Mouse (Mus musculus) heart, postnatal 0 days (tissue): ENCODE measurements around the gene Crybb1.
A peak's percentile ranks its signal among the peaks of the same experiment; 100 is the strongest.

ENCODE experiments used
- CTCF ChIP-seq: IDR thresholded peaks from 2 replicates; pipeline ENCODE4 v1.5.1; 2016; ENCODE audit warnings: antibody characterized with exemption, control low read depth, low read depth
- EP300 ChIP-seq: IDR thresholded peaks from 2 replicates; pipeline ENCODE4 v1.6.1; 2016; ENCODE audit warnings: antibody characterized with exemption, low read depth

DNA sequence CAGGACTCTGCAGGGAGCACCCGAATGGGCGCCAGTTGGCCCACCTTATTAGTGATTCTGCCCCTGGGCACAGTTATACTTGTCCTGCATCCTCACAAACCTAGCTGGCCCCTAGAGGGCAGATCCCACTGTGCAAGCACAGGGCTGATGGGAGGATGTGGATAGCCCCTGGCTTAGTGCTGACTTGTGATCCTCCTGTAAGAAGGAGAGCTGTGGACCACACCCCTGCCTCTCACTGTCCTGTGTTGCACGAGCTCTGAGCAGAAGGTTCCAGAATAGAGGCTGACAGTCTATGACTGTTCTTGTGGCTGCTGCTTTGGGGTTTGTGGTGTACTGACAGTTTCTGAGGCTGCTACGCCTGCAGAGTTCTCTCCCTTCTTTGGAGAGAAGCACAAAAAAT, 46.1 kb downstream of the Crybb1 start:
- TF ChIP-seq EP300: no peak
- 0 out of 2 replicates have a peak, but pooled peaks have one; percentile 8 for TF ChIP-seq CTCF
